Mouse (Mus musculus) lung, adult 2 months (tissue): ENCODE results near the gene Nfasc.

Source experiments
- CTCF ChIP-seq: fragments of 200-500 bp; IDR thresholded peaks from 2 replicates; pipeline ENCODE4 v1.5.1; 2011; ENCODE audit warnings: mild to moderate bottlenecking, low read length, control low read depth; ENCODE audit not compliant: insufficient read depth
- POLR2A ChIP-seq: fragments of 200-500 bp; IDR thresholded peaks from 2 replicates; pipeline ENCODE4 v1.6.1; 2011; ENCODE audit warnings: low read depth, mild to moderate bottlenecking, control low read depth, low read length, borderline replicate concordance; ENCODE audit errors: extremely low read depth

GRCm38 (mm10) chr1:132696926-132697325, 44.7 kb downstream of the Nfasc start:
- TF ChIP-seq CTCF (no peak), POLR2A (no peak)
